Mouse (Mus musculus): ENCODE results near the gene Col6a1.

DNA sequence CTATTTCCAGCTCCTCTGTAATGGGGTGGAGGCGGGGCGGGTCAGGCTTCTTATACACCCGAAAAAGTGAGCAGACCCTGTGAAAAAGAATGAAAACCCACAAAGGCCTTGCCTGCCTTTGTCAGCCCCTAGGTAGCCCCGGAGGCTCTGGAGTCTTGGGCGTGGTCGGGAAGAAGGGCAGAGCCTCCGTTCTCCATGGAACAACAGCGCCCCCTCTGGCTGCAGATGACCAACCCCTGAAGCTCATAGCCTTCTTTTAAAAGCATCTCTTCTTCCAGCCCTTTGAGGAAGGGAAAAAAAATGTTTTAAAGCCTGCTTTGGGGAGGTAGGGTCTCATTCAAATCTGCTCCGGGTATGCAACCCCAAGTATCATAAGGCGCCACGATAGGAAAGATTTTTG is 2.4 kb upstream of the Col6a1 start:
- no peak for TF ChIP-seq HCFC1 (IDR thresholded peaks at IDR 0.05; ENCODE audit: borderline replicate concordance, insufficient read depth, low read length)
- TF ChIP-seq CHD2 (IDR thresholded peaks at IDR 0.05; ENCODE audit: low read depth, low read length), result no peak
- TF ChIP-seq ZC3H11A (IDR thresholded peaks at IDR 0.05; ENCODE audit: borderline replicate concordance, low read depth, low read length), result peak; percentile 79; the same call in 1 of the 2 replicates
